Mouse (Mus musculus): ENCODE results near the gene Iqschfp. TPM values are rescaled to one million over a fixed set of nuclear protein-coding genes. Genes with fewer than 3 reads are reported as not detected.

Gene Iqschfp
- polyA plus RNA-seq, 1 experiment from 2014 or later: not detected

DNA sequence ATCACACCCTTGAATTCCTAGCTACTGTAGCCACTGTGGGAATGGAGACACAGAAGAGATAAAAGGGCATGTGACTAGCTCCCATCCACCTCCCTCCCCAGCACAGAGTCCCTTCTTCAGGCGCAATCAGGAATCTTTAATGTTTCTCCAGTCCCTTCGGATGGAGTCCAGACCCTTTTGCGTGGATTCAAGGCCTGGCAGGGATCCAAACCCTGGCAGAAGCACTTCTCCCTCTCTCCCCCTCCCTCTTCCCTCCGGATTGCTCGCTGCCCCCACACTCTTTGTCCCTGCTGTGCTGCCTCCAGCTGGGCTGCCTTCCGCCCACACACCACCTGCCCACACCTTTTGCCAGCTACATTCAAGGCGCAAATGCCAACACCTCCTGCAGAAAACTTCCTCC, 684.4 kb downstream of the Iqschfp start:
- ATAC-seq (ENCODE audit: insufficient number of reproducible peaks, low FRiP score): peak; percentile 67
- Histone ChIP-seq H3K36me3 (no peaks in the 10 kb centered on the region), H3K27ac (ENCODE audit: poor library complexity, severe bottlenecking) (peak overlapping the region; percentile 72), H3K4me3 (no peak overlapping the region), H3K27me3 (replicated peaks) (no peaks in the 10 kb centered on the region), H3K9ac (0 out of 2 replicates have a peak overlapping the region, but pooled peaks have one; percentile 11), H3K4me1 (replicated peaks) (peaks cover 59% of the 10 kb centered on the region), H3K9me3 (replicated peaks) (no peaks in the 10 kb centered on the region), H3K4me2 (peak overlapping the region; percentile 51)
- WGBS: 5% methylated on average over 7 of the region's 7 CpGs

DNA sequence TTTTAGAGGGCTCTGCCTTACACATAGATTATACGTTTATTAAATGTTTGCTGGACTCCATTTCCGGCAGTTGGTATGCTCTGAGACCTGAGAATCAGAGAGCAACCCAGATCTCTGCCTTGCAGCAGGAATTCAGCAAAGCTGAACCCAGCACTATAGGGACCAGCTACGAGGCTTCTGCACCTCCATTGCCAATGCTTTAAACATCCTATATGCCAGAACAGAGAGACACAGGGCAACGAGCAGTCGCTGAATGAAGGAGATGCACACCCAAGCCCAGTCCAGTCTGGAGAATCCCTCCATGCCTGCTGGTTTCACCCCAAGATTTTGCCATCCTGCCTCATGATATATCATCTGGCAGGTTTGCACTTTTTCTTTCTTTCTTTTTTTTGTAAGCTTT, 684.9 kb downstream of the Iqschfp start:
- Histone ChIP-seq H3K9ac (0 out of 2 replicates have a peak overlapping the region, but pooled peaks have one; percentile 11), H3K27ac (ENCODE audit: poor library complexity, severe bottlenecking) (peak overlapping the region; percentile 72), H3K9me3 (replicated peaks) (no peaks in the 10 kb centered on the region), H3K36me3 (no peaks in the 10 kb centered on the region), H3K4me3 (no peak overlapping the region), H3K27me3 (replicated peaks) (no peaks in the 10 kb centered on the region), H3K4me2 (peak overlapping the region; percentile 51), H3K4me1 (replicated peaks) (peaks cover 62% of the 10 kb centered on the region)
- no peak for ATAC-seq (ENCODE audit: insufficient number of reproducible peaks, low FRiP score)
- 41% methylated on average over 5 of the region's 5 CpGs for WGBS

DNA sequence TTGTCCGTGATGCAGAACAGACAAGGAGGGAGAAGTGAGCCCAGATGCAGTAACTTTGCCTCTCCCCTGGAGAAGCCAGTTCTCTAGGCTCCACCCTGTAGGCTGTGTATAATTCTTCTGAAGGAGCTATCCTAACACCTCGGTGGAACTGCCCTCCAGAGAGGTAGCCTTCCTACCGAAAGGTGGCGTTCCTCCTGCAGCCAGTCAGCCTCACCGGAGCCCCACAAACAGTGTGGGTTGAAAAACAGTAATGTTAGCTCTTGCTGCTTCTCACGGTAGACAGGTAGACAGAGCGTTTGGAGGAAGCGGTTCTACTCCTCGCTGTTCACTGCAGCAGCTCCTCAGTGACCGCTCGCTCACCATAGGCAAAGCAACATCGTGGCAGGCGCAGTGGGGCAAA, 689.6 kb downstream of the Iqschfp start:
- Histone ChIP-seq H3K27ac (ENCODE audit: poor library complexity, severe bottlenecking) (no peak overlapping the region), H3K9ac (0 out of 2 replicates have a peak overlapping the region, but pooled peaks have one; percentile 6), H3K27me3 (replicated peaks) (no peaks in the 10 kb centered on the region), H3K4me1 (replicated peaks) (peaks cover 69% of the 10 kb centered on the region), H3K9me3 (replicated peaks) (no peaks in the 10 kb centered on the region), H3K36me3 (no peaks in the 10 kb centered on the region), H3K4me2 (no peak overlapping the region), H3K4me3 (no peak overlapping the region)
- ATAC-seq (ENCODE audit: insufficient number of reproducible peaks, low FRiP score): no peak
- 67% methylated on average over 13 of the region's 13 CpGs for WGBS

DNA sequence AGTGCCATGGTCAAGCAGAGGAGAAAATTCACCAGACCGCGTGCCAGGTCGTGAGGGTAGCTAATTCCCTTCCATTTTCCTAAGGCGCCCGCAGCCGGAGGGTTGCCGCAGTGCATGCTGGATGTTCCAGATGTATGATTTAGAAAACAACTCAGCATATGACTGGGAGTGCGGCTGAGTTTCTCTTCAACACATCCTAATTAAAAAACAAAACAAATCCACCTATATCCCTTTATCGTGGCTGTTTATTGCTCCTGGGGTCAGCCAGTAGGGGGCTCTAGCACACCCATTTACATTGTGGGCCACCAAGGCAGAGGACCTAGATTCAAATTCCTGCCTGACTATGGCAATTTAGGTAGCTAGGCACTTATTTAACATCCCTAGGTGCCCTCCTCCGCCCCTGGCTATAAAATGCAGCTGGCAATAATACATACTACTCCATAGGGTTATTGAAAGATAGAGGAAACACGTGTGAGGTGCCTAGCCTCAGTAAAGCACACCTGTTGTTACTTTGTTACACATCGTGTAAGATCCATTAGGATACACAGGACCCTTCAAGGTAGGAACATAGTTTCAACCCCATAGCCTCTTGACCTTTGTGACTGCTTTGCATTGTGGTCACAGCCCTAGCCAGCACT, 690.2 kb downstream of the Iqschfp start:
- Histone ChIP-seq H3K9me3 (replicated peaks) (no peaks in the 10 kb centered on the region), H3K9ac (no peak overlapping the region; the same call in 1 of the 2 replicates), H3K27me3 (replicated peaks) (no peaks in the 10 kb centered on the region), H3K36me3 (no peaks in the 10 kb centered on the region), H3K27ac (ENCODE audit: poor library complexity, severe bottlenecking) (peak overlapping the region; percentile 97), H3K4me2 (no peak overlapping the region), H3K4me1 (replicated peaks) (peaks cover 69% of the 10 kb centered on the region), H3K4me3 (no peak overlapping the region)
- no peak for ATAC-seq (ENCODE audit: insufficient number of reproducible peaks, low FRiP score)
- 77% methylated on average over 12 of the region's 12 CpGs for WGBS

DNA sequence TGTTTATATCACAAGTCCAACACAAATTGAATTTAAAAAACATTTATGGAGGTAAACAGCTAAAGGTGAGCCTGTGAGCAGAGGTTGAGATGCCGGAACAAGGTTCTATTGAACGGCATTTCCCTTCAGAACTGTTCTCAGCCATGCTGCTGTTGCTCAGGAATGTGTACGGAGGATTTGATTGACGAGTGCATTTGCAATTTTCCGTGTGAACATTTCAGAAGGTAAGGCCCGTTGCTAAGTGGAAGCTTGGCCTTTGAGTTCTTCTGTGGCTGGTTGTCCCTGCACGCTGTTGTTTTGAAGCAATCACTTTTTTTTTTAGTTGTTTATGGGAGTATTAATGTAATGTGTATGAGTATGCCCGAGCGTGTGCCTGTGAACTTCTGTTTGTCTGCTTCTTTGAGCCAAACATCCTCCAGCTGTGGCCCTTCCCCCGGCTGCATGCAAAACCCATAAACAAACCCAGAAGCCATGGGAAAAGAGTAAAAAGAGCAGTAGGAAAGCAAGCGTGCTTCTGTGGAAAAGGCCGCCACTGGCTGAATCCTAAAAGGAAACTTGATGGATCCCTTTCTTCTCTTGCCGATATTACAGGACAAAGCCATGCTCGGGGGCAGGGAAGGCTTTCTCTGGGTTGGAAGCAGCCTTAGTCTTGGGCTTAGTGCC, 691.1 kb downstream of the Iqschfp start:
- no peaks in the 10 kb centered on the region for H3K36me3 ChIP-seq
- H3K27me3 ChIP-seq (replicated peaks): no peaks in the 10 kb centered on the region
- H3K9me3 ChIP-seq (replicated peaks): no peaks in the 10 kb centered on the region
- peak overlapping the region; percentile 69 for H3K9ac ChIP-seq
- peak overlapping the region; percentile 69 for H3K4me2 ChIP-seq
- H3K27ac ChIP-seq (ENCODE audit: poor library complexity, severe bottlenecking): peak overlapping the region; percentile 97
- no peak for ATAC-seq (ENCODE audit: insufficient number of reproducible peaks, low FRiP score)
- 14% methylated on average over 14 of the region's 14 CpGs for WGBS
- peaks cover 74% of the 10 kb centered on the region for H3K4me1 ChIP-seq (replicated peaks)
- peak overlapping the region; percentile 19; the same call in 1 of the 2 replicates for H3K4me3 ChIP-seq

DNA sequence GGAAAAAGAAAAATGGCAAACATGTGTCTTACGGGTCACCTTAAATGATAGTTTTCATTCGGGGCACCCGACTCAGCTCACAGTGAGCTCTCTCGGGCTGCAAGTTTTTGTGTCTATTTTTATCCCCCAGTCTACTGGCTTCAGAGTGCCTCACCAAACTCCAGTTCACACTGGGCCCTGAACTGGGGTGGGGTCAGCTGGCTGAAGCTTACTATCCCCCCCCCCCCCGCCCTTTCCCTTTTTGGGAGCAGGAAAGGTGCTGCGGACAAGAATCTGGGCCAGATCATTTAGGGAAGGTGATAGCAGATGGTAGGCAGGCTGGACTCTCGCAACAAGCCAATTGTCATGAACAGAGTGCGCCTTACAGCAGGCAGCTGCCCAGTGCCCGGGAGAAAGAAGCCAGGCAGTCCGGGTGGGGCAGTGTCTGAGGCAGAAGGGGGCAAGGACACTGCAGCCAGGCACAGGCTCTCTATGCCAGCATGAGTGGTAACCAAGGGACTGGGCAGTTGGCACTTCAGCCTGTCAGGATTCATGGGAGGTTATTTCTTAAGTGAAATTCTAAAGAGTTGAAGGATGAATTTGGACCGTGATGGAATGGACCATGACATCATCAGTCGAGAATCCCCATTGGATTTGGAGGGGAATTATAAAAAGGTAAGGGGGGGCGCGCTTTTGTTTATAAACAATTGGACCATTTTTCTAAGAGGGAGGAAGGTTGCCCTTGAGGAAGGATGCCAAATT, 691.9 kb downstream of the Iqschfp start:
- peak overlapping the region; percentile 28 for H3K4me3 ChIP-seq
- peak; percentile 54 for ATAC-seq (ENCODE audit: insufficient number of reproducible peaks, low FRiP score)

DNA sequence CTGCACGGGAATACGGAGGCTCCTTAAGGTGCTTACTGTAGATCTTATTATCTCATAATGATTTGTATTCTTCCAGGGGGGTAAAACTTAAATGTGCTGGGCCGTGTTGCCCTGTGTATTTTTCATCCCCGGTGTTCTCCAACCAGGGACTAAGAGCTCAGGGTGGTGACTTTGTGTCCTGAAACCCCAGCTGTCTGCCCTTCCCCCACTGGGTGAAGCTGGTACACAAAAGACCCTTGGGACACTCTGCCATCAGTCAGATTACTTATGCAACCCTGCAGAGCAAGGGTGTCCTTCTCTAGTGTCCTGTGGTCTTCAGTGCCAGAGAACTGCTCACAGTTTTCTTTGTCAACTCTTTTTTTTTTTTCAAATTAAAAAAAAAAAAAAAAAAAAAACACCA, 693.2 kb downstream of the Iqschfp start:
- Histone ChIP-seq H3K27ac (ENCODE audit: poor library complexity, severe bottlenecking) (peak overlapping the region; percentile 30; the same call in 1 of the 2 replicates), H3K4me2 (peak overlapping the region; percentile 53), H3K9ac (no peak overlapping the region), H3K9me3 (replicated peaks) (no peaks in the 10 kb centered on the region), H3K36me3 (no peaks in the 10 kb centered on the region), H3K4me3 (no peak overlapping the region), H3K27me3 (replicated peaks) (no peaks in the 10 kb centered on the region), H3K4me1 (replicated peaks) (peaks cover 78% of the 10 kb centered on the region)
- 73% methylated on average over 4 of the region's 4 CpGs for WGBS
- ATAC-seq (ENCODE audit: insufficient number of reproducible peaks, low FRiP score): no peak

More for the DNA sequence above, 691.9 kb downstream of the Iqschfp start:
- Histone ChIP-seq H3K27me3 (replicated peaks) (no peaks in the 10 kb centered on the region), H3K9me3 (replicated peaks) (no peaks in the 10 kb centered on the region), H3K4me2 (peak overlapping the region; percentile 69), H3K4me1 (replicated peaks) (peaks cover 74% of the 10 kb centered on the region), H3K36me3 (no peaks in the 10 kb centered on the region), H3K27ac (ENCODE audit: poor library complexity, severe bottlenecking) (peak overlapping the region; percentile 97), H3K9ac (peak overlapping the region; percentile 69)
- 45% methylated on average over 14 of the region's 14 CpGs for WGBS

DNA sequence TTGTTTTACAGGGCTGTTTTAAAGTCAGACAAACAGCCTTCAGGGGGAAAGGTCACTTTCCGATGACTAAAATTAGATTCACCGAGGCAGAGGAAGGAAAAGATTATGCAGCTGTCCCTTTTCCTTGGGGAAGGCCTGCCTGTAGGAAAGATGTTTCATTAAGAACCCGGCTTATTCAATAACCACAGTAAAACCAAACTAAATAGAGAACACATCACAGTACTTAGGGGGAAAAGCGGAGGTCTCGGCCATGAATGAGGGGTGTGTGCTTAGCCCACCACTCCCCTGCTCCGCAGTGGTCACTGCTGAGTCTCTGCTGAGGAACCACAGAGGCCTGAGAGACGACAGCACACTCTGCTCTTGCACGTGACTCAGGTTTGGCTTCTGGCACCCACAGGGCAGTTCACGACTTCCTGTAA, 694.6 kb downstream of the Iqschfp start:
- Histone ChIP-seq H3K9ac (no peak overlapping the region), H3K9me3 (replicated peaks) (no peaks in the 10 kb centered on the region), H3K4me2 (peak overlapping the region; percentile 20), H3K27ac (ENCODE audit: poor library complexity, severe bottlenecking) (peak overlapping the region; percentile 59), H3K4me1 (replicated peaks) (peaks cover 85% of the 10 kb centered on the region), H3K36me3 (no peaks in the 10 kb centered on the region), H3K4me3 (no peak overlapping the region), H3K27me3 (replicated peaks) (no peaks in the 10 kb centered on the region)
- ATAC-seq (ENCODE audit: insufficient number of reproducible peaks, low FRiP score): no peak
- 22% methylated on average over 9 of the region's 9 CpGs for WGBS

DNA sequence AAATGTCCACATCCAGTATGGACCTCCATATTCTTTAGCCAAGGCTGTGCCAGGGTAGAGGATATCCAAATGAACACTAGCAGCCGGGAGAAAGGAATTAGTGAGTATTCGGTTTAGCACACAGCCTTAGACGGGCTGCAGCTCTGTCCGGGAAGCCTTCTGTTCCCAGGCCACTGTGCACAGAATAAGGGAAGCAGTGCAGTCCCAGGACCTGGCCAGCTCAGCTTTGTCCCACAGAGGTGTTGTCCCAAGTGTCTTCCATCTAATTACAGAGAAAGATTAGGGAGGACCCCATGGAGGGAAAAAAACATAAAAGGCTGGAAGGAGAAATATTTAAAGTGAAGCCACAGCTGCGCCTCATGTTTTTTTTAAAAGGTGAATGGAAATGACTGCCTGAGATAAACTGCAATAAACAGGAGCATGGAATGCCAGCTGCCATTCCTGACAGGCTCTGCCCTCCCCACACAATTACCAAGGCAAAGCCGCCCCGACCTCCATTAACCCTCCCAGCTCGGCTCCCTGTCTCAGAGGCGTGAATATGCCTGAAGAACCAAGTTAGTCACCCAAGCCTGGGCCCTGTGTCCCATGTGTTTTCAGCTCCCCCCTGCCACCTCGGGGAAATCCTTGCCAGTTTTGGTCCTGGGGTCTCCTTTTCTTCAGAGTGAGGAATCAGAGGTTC, 695.7 kb downstream of the Iqschfp start:
- H3K4me3 ChIP-seq: no peak overlapping the region
- H3K9ac ChIP-seq: no peak overlapping the region
- H3K4me2 ChIP-seq: no peak overlapping the region
- H3K9me3 ChIP-seq (replicated peaks): no peaks in the 10 kb centered on the region
- 53% methylated on average over 10 of the region's 10 CpGs for whole genome bisulfite sequencing
- peak overlapping the region; percentile 59 for H3K27ac ChIP-seq (ENCODE audit: poor library complexity, severe bottlenecking)
- H3K27me3 ChIP-seq (replicated peaks): no peaks in the 10 kb centered on the region
- peaks cover 82% of the 10 kb centered on the region for H3K4me1 ChIP-seq (replicated peaks)
- no peaks in the 10 kb centered on the region for H3K36me3 ChIP-seq
- no peak for ATAC-seq (ENCODE audit: insufficient number of reproducible peaks, low FRiP score)

DNA sequence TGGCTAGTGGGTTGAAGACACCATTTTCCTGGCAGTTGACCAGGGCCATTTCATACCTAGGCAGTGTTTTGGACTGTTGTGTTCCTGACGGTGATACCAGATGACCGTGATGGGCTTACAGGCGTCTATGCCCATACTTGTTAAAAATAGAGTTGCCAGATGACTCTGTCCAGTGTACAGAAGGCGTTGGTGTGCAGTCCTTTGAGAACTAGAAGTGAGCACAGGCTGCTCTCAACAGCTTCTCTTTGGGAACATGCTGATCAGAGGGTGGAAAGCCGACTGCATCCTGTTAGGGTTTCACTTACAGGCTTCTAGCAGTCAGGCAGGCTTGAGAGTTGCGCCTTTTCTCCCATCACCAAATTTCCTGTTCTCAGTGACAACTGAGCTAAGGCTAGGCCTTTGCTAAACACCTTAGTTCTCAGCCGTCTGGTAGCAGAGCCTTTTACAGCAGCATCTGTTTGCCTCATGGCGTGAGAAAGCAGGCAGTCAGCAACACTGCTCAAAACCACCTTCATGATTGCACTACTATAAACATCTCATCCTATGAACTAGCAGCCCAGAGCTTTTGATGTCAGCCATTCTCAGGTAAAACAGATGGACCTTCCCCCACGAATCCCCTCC, 697.3 kb downstream of the Iqschfp start:
- H3K9me3 ChIP-seq (replicated peaks): no peaks in the 10 kb centered on the region
- no peaks in the 10 kb centered on the region for H3K36me3 ChIP-seq
- H3K27me3 ChIP-seq (replicated peaks): no peaks in the 10 kb centered on the region
- peak; percentile 31; the same call in 1 of the 2 replicates for ATAC-seq (ENCODE audit: insufficient number of reproducible peaks, low FRiP score)
- 40% methylated on average over 9 of the region's 9 CpGs for WGBS
- H3K4me3 ChIP-seq: no peak overlapping the region
- no peak overlapping the region for H3K9ac ChIP-seq
- H3K27ac ChIP-seq (ENCODE audit: poor library complexity, severe bottlenecking): peak overlapping the region; percentile 76
- H3K4me1 ChIP-seq (replicated peaks): peaks cover 69% of the 10 kb centered on the region
- H3K4me2 ChIP-seq: peak overlapping the region; percentile 15; the same call in 1 of the 2 replicates

Measured in heart, embryonic 12.5 days (tissue).